Mouse (Mus musculus) heart, postnatal 25 days (tissue): ENCODE data around the gene Slc2a1. TPM values are rescaled to one million over a fixed set of nuclear protein-coding genes. Genes with fewer than 3 reads are reported as not detected.
A peak's percentile ranks its signal among the peaks of the same experiment; 100 is the strongest.

ENCODE experiments used
- DNase-seq: peaks from one replicate; pipeline ENCODE4 v3.0.0; 2022; ENCODE audit warnings: low spot score
- intact Hi-C: fragments of 180-260 bp; cut with DNase I; formaldehyde crosslinking; loops from one replicate; pipeline ENCODE4 v1.15.1; 2025
- total RNA-seq, 2 experiments: library from RNA; stranded (reverse); gene quantifications; 2 replicates each; pipeline ENCODE4 v1.2.3; 2021

The Slc2a1 gene
- total RNA-seq, 2 experiments from 2014 or later, result 7.3 to 8.0 TPM

DNA sequence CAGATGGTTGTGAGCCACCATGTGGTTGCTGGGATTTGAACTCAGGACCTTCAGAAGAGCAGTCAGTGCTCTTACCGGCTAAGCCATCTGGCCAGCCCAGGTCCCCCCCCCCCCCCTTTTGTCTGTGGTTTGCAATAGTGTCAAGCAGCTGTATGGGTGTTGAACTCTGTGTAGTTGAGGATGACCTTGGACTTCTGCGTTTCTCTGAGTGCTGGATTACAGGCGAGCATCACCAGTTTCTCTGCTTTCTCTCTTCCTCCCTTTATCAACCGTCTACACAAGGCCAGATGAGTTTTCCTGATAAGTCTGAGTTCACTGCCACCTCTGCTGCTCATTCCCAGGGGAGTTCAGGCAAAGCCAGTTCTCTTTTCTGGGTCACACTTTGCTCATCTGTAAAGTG is 11.1 kb upstream of the Slc2a1 start:
- no peak for DNase-seq

GRCm38 (mm10) chr4:119098216-119099210 is 10.0 kb upstream of the Slc2a1 start:
- DNase-seq, result no peak
- intact Hi-C loops, result no loop called here

More for the DNA sequence above, 11.1 kb upstream of the Slc2a1 start:
- intact Hi-C loops, result no loop called here

- intact Hi-C loops, result no loop called here
- DNase-seq, result no peak
Measured at GRCm38 (mm10) chr4:119101392-119101791, 7.1 kb upstream of the Slc2a1 start.

DNA sequence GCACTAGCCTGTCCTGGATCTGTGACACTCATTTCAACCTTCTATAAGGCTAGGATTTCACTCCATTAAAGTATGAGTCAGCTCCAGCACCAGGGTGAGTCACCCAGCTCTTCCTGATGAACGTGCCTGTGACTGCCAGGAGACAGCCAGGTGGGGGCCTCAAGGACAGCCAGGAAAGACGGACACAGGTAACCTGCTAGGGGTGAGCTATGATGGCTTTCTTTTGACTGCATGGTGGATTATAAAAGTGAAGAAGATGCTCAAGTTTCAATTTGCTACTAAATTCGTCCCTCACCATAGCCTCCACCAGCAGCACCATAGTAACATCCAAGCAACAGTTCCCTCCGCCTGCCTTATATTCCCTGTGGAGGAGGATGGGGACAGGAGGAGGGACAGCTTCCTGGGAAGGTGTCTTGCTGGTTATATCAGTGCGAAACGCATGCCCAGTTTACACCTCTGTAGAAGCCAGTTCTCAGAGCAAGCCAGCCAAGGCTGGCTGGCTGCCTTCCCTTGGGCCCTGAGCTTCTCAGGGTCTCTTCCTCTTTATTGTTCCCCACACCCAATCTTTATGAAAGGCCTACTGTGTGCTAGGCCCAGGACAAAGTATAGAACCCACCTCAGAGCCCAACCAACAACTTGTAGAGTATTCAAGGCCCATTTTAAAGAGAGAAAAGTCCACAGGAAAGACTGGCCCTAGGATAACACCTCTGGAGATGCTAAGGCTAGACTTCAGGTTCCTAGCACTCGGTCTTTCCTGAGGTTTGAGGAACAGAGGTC is 6.0 kb upstream of the Slc2a1 start:
- DNase-seq, result no peak
- intact Hi-C loops, result no loop called here

GRCm38 (mm10) chr4:119104847-119105246 is 3.7 kb upstream of the Slc2a1 start:
- DNase-seq, result no peak
- intact Hi-C loops, result no loop called here

DNA sequence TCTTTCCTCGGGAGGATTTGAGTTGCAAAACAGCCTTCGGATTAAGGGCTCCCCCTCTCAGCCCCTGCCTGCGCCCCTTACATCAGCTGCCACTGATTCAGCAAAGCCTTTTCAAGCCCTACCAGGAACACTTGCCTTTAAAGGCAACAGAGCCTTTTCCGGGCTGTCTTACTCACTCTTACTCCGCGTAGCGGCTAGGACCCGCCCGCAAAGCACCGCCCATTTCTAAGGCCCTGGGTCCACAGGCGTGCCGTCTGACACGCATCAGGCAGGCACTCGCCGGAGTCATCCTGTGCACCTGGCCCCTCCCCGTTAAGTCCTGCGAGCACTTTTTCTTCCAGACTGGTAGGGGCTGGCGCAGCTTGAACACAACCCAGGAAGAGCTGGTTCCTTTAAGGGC is 2.8 kb upstream of the Slc2a1 start:
- intact Hi-C loops, result no loop called here
- peak; percentile 42 for DNase-seq

- intact Hi-C loops, result no loop called here
- no peak for DNase-seq
Measured at GRCm38 (mm10) chr4:119107867-119108266, 644 bp upstream of the Slc2a1 start.

- intact Hi-C loops, result no loop called here
- no peak for DNase-seq
Measured at GRCm38 (mm10) chr4:119109640-119110039, 1.1 kb downstream of the Slc2a1 start.

GRCm38 (mm10) chr4:119110512-119110911 is 2.0 kb downstream of the Slc2a1 start:
- DNase-seq, result no peak
- intact Hi-C loops, result no loop called here

- no peak for DNase-seq
- intact Hi-C loops, result no loop called here
Measured at GRCm38 (mm10) chr4:119111410-119111809, 2.9 kb downstream of the Slc2a1 start.

DNA sequence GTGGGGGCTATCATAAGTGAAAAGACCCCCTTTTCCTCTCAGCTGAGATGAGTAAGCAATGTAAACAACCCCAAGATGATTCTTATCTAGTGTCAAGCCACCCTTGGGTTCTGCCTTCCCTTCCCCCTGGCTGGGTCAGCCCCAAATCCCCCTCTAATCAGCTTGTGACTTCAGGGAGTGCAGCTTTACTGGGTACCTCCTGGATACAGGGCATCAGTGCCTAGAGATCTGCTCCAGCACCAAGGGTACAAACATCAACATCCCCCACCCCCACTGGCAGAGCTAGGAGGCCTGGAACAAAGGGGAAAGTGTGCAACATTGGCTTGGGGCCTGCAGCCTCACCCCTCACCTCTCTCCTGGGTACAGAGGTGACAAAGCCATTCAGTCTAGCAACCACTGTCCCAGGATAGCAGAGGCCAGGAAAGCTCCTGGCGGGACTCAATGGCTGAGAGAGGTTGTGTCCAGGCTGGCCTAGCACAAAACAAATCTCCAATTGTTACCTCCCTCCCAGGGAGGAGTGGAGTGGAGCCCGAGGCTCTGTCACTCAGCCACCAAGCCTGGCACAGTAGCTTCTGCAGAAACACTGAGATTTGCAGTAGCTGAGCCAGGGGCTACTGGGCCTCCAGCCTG is 3.9 kb downstream of the Slc2a1 start:
- no peak for DNase-seq
- intact Hi-C loops, result no loop called here

DNA sequence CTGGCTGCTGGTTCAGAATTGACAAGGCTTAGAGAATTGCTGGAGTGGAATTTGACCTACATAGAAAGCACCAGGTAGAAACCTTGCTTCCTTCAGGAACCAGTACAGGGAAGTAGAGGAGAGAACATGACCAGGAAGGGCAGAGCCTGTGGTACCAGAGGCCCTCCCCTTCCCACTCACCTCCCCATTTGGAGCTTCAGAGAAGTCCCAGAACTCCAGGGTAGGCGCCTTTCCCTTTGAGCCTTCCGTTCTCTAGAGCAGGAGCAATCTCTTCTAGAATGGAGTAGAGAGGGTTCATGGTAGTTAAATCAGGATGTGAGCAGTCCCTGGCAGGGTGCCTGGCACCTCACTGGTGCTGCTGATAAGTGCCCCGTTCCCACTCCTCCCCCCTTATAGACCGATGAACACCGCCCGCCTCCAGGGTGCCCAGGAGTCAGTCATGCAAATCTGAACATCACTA is 7.1 kb downstream of the Slc2a1 start:
- no peak for DNase-seq
- intact Hi-C loops, result no loop called here

DNA sequence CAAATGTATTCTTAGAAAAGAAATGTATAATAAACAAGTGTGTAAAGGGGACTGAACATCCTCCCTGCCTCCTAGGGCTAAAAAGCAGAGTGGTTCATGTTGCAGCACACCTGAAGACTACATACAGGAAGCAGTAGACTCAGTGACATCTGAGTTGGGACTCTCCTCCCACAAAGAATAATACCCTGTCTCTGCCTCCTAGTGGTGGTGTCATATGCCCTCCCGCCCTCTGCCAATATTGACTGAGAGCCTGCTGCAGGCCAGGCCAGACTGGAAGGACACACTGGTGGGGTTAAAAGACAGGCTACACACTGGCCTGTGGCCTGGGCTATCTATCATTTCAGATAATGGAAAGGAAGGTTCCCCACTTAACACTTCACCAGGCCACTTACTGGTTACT is 7.8 kb downstream of the Slc2a1 start:
- intact Hi-C loops, result no loop called here
- no peak for DNase-seq

- no peak for DNase-seq
- intact Hi-C loops, result no loop called here
Measured at GRCm38 (mm10) chr4:119117571-119117970, 9.1 kb downstream of the Slc2a1 start.

- no peak for DNase-seq
- intact Hi-C loops, result no loop called here
Measured at GRCm38 (mm10) chr4:119118659-119119077, 10.2 kb downstream of the Slc2a1 start.

DNA sequence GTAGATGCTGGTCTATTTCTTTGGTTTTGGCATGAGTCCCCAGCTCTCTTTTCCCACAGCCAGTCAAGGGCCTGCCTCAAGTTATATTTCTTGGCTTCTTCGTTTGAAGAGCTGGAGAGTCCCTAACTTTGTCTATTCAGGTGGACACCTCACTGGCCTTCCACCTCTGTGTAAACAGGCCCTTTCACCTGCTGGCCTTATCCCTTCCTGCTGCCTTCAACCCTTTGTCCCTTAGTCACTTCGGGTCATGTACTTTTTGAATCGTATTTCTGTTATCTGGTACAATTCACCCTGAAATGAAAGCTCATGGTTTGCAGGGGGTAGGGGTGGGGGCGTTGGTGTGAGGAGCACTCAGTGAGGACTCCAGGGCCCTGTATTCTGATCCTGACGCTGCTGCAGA is 10.8 kb downstream of the Slc2a1 start:
- DNase-seq, result no peak
- intact Hi-C loops, result no loop called here

- DNase-seq, result no peak
- intact Hi-C loops, result no loop called here
Measured at GRCm38 (mm10) chr4:119120095-119120494, 11.6 kb downstream of the Slc2a1 start.

DNA sequence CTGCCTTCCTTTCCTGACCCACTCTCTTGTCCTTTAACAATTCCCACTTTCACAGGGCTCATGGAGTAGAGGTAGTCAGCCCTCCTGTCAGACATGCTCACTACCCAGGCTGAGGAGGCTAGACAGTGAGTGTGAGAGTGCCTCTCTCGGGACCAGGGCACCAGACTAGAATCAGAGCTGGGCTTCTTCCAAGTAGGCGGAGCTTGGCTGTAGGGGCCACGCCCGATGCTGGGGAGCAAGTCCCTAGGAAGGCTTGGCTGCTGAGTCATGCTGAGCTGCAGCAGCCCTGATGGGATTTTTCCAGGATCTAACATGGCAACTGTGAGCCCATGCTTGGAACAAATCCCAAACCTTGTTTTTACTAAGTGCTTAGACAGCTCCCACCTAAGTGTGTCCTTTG is 12.7 kb downstream of the Slc2a1 start:
- peak; percentile 56 for DNase-seq
- intact Hi-C loops, result no loop called here

- intact Hi-C loops, result no loop called here
Measured at GRCm38 (mm10) chr4:119124771-119125273, 16.3 kb downstream of the Slc2a1 start.

DNA sequence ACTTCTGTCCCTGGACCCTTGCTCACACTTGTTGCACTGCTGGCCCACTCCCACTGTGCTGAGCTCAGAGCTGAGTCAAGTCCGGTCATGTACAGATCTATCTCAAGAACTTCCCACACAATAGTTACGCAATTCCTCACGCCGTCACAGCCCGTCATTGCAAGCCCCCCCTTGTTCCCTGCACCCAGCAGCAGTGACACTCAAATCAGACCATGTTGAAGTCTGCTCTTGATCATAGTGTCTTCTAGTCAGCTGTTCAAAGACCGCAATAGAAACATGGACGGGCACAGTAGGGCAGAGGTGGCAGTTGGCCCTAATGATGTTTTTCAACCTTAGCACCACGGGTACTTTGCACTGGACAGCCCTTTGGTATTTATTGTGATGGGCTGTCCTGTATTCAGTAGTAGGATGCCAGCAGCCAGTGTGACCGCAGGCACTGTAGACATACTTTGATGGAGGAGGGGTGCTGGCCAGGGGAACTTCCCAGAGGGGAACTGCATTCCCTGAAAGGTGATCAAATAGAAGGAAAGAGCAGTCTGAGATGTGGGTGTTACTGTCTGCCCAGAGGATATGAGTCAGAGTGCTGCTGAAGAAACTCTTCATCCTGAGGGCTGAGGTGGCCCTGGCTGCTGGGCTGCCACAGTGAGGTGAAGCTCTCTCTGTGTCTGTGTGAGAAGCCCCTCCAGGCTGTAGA is 17.2 kb downstream of the Slc2a1 start:
- no peak for DNase-seq
- intact Hi-C loops, result no loop called here

More at GRCm38 (mm10) chr4:119124771-119125273, 16.3 kb downstream of the Slc2a1 start:
- DNase-seq, result no peak
